Mouse (Mus musculus) CH12.LX (cell line): ENCODE results near the gene Tns3. TPM values are rescaled to one million over a fixed set of nuclear protein-coding genes. Genes with fewer than 3 reads are reported as not detected.

Experiments used
- DNase-seq: peaks from one replicate; pipeline ENCODE4 v3.0.0-alpha.2; 2013; ENCODE audit errors: extremely low read depth
- H3K27ac ChIP-seq: 2 replicates; pipeline ENCODE4 v1.5.1; 2012; ENCODE audit warnings: low read depth, mild to moderate bottlenecking, control low read depth, moderate library complexity; ENCODE audit not compliant: insufficient read depth
- H3K27me3 ChIP-seq: replicated peaks from 2 replicates; pipeline ENCODE3; 2012; ENCODE audit warnings: inconsistent platforms
- H3K36me3 ChIP-seq, 2 experiments: replicated peaks in 1 of 2; 2 replicates each; pipeline versions ENCODE3 to v1.6.1; 2012; ENCODE audit warnings: inconsistent platforms in 1 of 2, low read length in 1 of 2, mild to moderate bottlenecking in 1 of 2, mixed read lengths in 1 of 2, moderate library complexity in 1 of 2; ENCODE audit not compliant: control insufficient read depth in 1 of 2, insufficient read depth in 1 of 2
- H3K4me1 ChIP-seq, 2 experiments: 2 replicates each; pipeline ENCODE4 v1.6.1; 2012; ENCODE audit warnings: inconsistent platforms in 1 of 2, moderate library complexity in 1 of 2; ENCODE audit not compliant: insufficient read depth in 2 of 2, control insufficient read depth in 1 of 2
- H3K4me2 ChIP-seq: 2 replicates; pipeline ENCODE4 v1.6.1; 2012; ENCODE audit warnings: low read depth, mild to moderate bottlenecking, control low read depth; ENCODE audit not compliant: poor library complexity, insufficient read depth, severe bottlenecking
- H3K4me3 ChIP-seq, 3 experiments: fragments of 150-350 bp in 1 of 3; sonication (generic) in 1 of 3; replicated peaks in 1 of 3; 2 replicates each; pipeline versions ENCODE3 to v1.5.1; 2011 to 2012; ENCODE audit warnings: low read depth in 2 of 3, low read length in 2 of 3, mild to moderate bottlenecking in 2 of 3, moderate library complexity in 2 of 3, control low read depth in 1 of 3, improper control_type of control experiment in 1 of 3, inconsistent platforms in 1 of 3, mixed read lengths in 1 of 3; ENCODE audit not compliant: poor library complexity in 1 of 3
- H3K79me2 ChIP-seq: replicated peaks from 2 replicates; pipeline ENCODE4 v1.6.1; 2012; ENCODE audit warnings: mild to moderate bottlenecking, moderate library complexity; ENCODE audit not compliant: control insufficient read depth, poor library complexity, insufficient read depth, severe bottlenecking; ENCODE audit errors: extremely low read depth
- H3K9ac ChIP-seq: 2 replicates; pipeline ENCODE4 v1.6.1; 2012; ENCODE audit warnings: low read depth, mild to moderate bottlenecking, control low read depth, moderate library complexity; ENCODE audit not compliant: insufficient read depth
- H3K9me3 ChIP-seq: replicated peaks from 2 replicates; pipeline ENCODE3; 2012; ENCODE audit warnings: low read length, inconsistent platforms, mixed read lengths
- BHLHE40 ChIP-seq: IDR thresholded peaks from 2 replicates; pipeline ENCODE4 v1.6.1; 2011; ENCODE audit warnings: mild to moderate bottlenecking, low read depth, low read length, improper control_type of control experiment
- CHD2 ChIP-seq: IDR thresholded peaks from 2 replicates; pipeline ENCODE4 v1.6.1; 2011; ENCODE audit warnings: low read length, improper control_type of control experiment
- CTCF ChIP-seq, 2 experiments: IDR thresholded peaks in 1 of 2; conservative IDR thresholded peaks in 1 of 2; 2 replicates each; pipeline ENCODE4 v1.5.1; 2011 to 2012; ENCODE audit warnings: low read depth in 2 of 2, low read length in 2 of 2, improper control_type of control experiment in 1 of 2, inconsistent platforms in 1 of 2, mild to moderate bottlenecking in 1 of 2, moderate library complexity in 1 of 2
- E2F4 ChIP-seq: IDR thresholded peaks from 2 replicates; pipeline ENCODE4 v1.6.1; 2011; ENCODE audit warnings: low read depth, low read length, improper control_type of control experiment; ENCODE audit not compliant: insufficient replicate concordance
- ELF1 ChIP-seq: IDR thresholded peaks from 2 replicates; pipeline ENCODE4 v1.6.1; 2014; ENCODE audit warnings: low read depth, mild to moderate bottlenecking, inconsistent platforms, low read length, improper control_type of control experiment
- ETS1 ChIP-seq: conservative IDR thresholded peaks from 2 replicates; pipeline ENCODE4 v1.6.1; 2012; ENCODE audit warnings: low read depth, mild to moderate bottlenecking, inconsistent platforms, low read length, improper control_type of control experiment, moderate library complexity
- GABPA ChIP-seq: IDR thresholded peaks from 2 replicates; pipeline ENCODE4 v1.6.1; 2012; ENCODE audit warnings: low read depth, low read length, improper control_type of control experiment, inconsistent platforms; ENCODE audit not compliant: insufficient replicate concordance
- JUN ChIP-seq: IDR thresholded peaks from 2 replicates; pipeline ENCODE4 v1.6.1; 2011; ENCODE audit warnings: low read depth, mild to moderate bottlenecking, low read length, improper control_type of control experiment, moderate library complexity; ENCODE audit not compliant: insufficient read depth
- KAT2A ChIP-seq: IDR thresholded peaks from 2 replicates; pipeline ENCODE4 v1.6.1; 2012; ENCODE audit warnings: low read length, improper control_type of control experiment, inconsistent platforms; ENCODE audit not compliant: insufficient replicate concordance
- MAFK ChIP-seq: IDR thresholded peaks from 2 replicates; pipeline ENCODE4 v1.6.1; 2011; ENCODE audit warnings: low read length, improper control_type of control experiment; ENCODE audit not compliant: insufficient replicate concordance
- MAX ChIP-seq: IDR thresholded peaks from 2 replicates; pipeline ENCODE4 v1.6.1; 2011; ENCODE audit warnings: low read length, improper control_type of control experiment
- MEF2A ChIP-seq: IDR thresholded peaks from 2 replicates; pipeline ENCODE4 v1.6.1; 2014; ENCODE audit warnings: low read depth, mild to moderate bottlenecking, inconsistent platforms, low read length, improper control_type of control experiment, borderline replicate concordance
- NELFE ChIP-seq: IDR thresholded peaks from 2 replicates; pipeline ENCODE4 v1.6.1; 2011; ENCODE audit warnings: low read depth, low read length, improper control_type of control experiment
- NRF1 ChIP-seq: IDR thresholded peaks from 2 replicates; pipeline ENCODE4 v1.6.1; 2014; ENCODE audit warnings: low read depth, mild to moderate bottlenecking, inconsistent platforms, low read length, improper control_type of control experiment, moderate library complexity
- PAX5 ChIP-seq: IDR thresholded peaks from 2 replicates; pipeline ENCODE4 v1.6.1; 2012; ENCODE audit warnings: low read length, inconsistent platforms, mixed read lengths
- POLR2AphosphoS2 ChIP-seq: IDR thresholded peaks from 2 replicates; pipeline ENCODE4 v1.6.1; 2011; ENCODE audit warnings: low read depth, low read length, improper control_type of control experiment
- RCOR1 ChIP-seq: conservative IDR thresholded peaks from 2 replicates; pipeline ENCODE4 v1.6.1; 2012; ENCODE audit warnings: low read depth, mild to moderate bottlenecking, inconsistent platforms, low read length, improper control_type of control experiment
- SIN3A ChIP-seq: IDR thresholded peaks from 2 replicates; pipeline ENCODE4 v1.6.1; 2012; ENCODE audit warnings: low read length, improper control_type of control experiment, inconsistent platforms
- SMC3 ChIP-seq: IDR thresholded peaks from 2 replicates; pipeline ENCODE4 v1.6.1; 2011; ENCODE audit warnings: low read depth, low read length, improper control_type of control experiment
- UBTF ChIP-seq: IDR thresholded peaks from 2 replicates; pipeline ENCODE4 v1.6.1; 2012; ENCODE audit warnings: low read depth, mild to moderate bottlenecking, inconsistent platforms, low read length, improper control_type of control experiment, moderate library complexity
- USF1 ChIP-seq: IDR thresholded peaks from 2 replicates; pipeline ENCODE4 v1.6.1; 2014; ENCODE audit warnings: low read depth, mild to moderate bottlenecking, inconsistent platforms, low read length, improper control_type of control experiment
- USF2 ChIP-seq: conservative IDR thresholded peaks from 2 replicates; pipeline ENCODE4 v1.6.1; 2011; ENCODE audit warnings: low read depth, low read length, improper control_type of control experiment
- ZKSCAN1 ChIP-seq: IDR thresholded peaks from 2 replicates; pipeline ENCODE4 v1.6.1; 2012; ENCODE audit warnings: low read depth, inconsistent platforms, low read length, improper control_type of control experiment, borderline replicate concordance
- ZMIZ1 ChIP-seq: IDR thresholded peaks from 2 replicates; pipeline ENCODE4 v1.6.1; 2012; ENCODE audit warnings: low read depth, mild to moderate bottlenecking, inconsistent platforms, low read length, improper control_type of control experiment
- dilution Hi-C: fragments of 300-500 bp; cut with MboI; formaldehyde crosslinking; loops from 2 replicates; pipeline ENCODE4 v1.14.3; 2020; ENCODE audit warnings: low sequenced_read_pairs; ENCODE audit not compliant: extremely low pct_unique_long_range_greater_than_20kb, extremely low pct_ligation_motif_present
- in situ Hi-C: fragments of 300-500 bp; cut with MboI; formaldehyde crosslinking; loops from 3 replicates; pipeline ENCODE4 v1.14.3; 2019; ENCODE audit warnings: low sequenced_read_pairs, low pct_ligation_motif_present, low pct_unique_long_range_greater_than_20kb, mixed read lengths
- polyA plus RNA-seq: library from polyadenylated mRNA; unstranded; fragments of >175 nt; gene quantifications from 2 replicates; pipeline ENCODE4 v1.2.1, GENCODE M21; 2012; ENCODE audit warnings: low read depth; ENCODE audit not compliant: insufficient read length
- total RNA-seq, 2 experiments: library from RNA; depleted of rRNA; stranded (reverse); fragments of 300-350 nt in 1 of 2; fragments of >200 nt in 1 of 2; gene quantifications; 2 replicates each; pipeline ENCODE4 v1.2.3; 2012 to 2014

Gene Tns3
- total and polyA plus RNA-seq, 3 experiments = 0.03 to 1.3 (median 0.33) TPM

GRCm38 (mm10) chr11:8500855-8501254, 163.5 kb downstream of the Tns3 start:
- Histone ChIP-seq H3K9me3 (no peaks in the 10 kb centered on the region), H3K27ac (no peak overlapping the region), H3K79me2 (no peaks in the 10 kb centered on the region), H3K36me3 (no peaks in the 10 kb centered on the region), H3K27me3 (peaks cover 98% of the 10 kb centered on the region), H3K9ac (no peak overlapping the region), H3K4me2 (no peak overlapping the region), H3K4me3 (no peak overlapping the region), H3K4me1 (no peaks in the 10 kb centered on the region)
- no peak for TF ChIP-seq MAFK
- no peak for TF ChIP-seq CHD2
- TF ChIP-seq ELF1 = no peak
- TF ChIP-seq UBTF = no peak
- TF ChIP-seq NELFE = no peak
- TF ChIP-seq POLR2AphosphoS2 = no peak
- no peak for TF ChIP-seq CTCF (conservative IDR thresholded peaks at IDR 0.05 in 1 of 2, IDR thresholded peaks at IDR 0.05 in 1 of 2; ENCODE audit: low read depth in 2 of 2, low read length in 2 of 2)
- no peak for TF ChIP-seq USF1
- TF ChIP-seq MEF2A = no peak
- no peak for TF ChIP-seq RCOR1
- dilution Hi-C loops = no loop called here
- no peak for DNase-seq
- in situ Hi-C loops = no loop called here

- no peak for DNase-seq
- dilution Hi-C loops = no loop called here
- H3K9ac ChIP-seq = no peak overlapping the region
- TF ChIP-seq E2F4 = no peak
- no peak for TF ChIP-seq MEF2A
- no peak for TF ChIP-seq KAT2A
- TF ChIP-seq GABPA = no peak
- TF ChIP-seq SMC3 = no peak
- no peak for TF ChIP-seq BHLHE40
- no peak for TF ChIP-seq USF2
- no peak for TF ChIP-seq SIN3A
- no peak for TF ChIP-seq PAX5
- TF ChIP-seq NRF1 = no peak
- no peak for TF ChIP-seq POLR2AphosphoS2
- no peak for TF ChIP-seq MAX
- TF ChIP-seq ZKSCAN1 = no peak
- TF ChIP-seq ETS1 = no peak
- TF ChIP-seq ZMIZ1 = no peak
- TF ChIP-seq JUN = no peak
- H3K9me3 ChIP-seq = no peaks in the 10 kb centered on the region
- H3K4me1 ChIP-seq = no peaks in the 10 kb centered on the region
- in situ Hi-C loops = no loop called here
- H3K27ac ChIP-seq = no peak overlapping the region
- H3K36me3 ChIP-seq = no peaks in the 10 kb centered on the region
- H3K4me3 ChIP-seq = no peak overlapping the region
- H3K27me3 ChIP-seq = peaks cover 94% of the 10 kb centered on the region
- no peak overlapping the region for H3K4me2 ChIP-seq
- H3K79me2 ChIP-seq = no peaks in the 10 kb centered on the region
These were observed 167.2 kb downstream of the Tns3 start for GRCm38 (mm10) chr11:8497136-8497535.
